Mouse (Mus musculus) liver, embryonic 15.5 days (tissue): ENCODE measurements around the gene Rpl12. TPM values are rescaled to one million over a fixed set of nuclear protein-coding genes. Genes with fewer than 3 reads are reported as not detected.
"Not testable (repeated sequence)": the region's sequence is repeated elsewhere in the genome, so short reads cannot be mapped to it uniquely, and the experiment has no call there.

Source experiments
- ATAC-seq: fragments of 200-750 bp; cut with Nextera tagmentation; 2 replicates; pipeline ENCODE4 v1.8.0; 2017; ENCODE audit warnings: moderate number of reproducible peaks, mild to moderate bottlenecking, moderate library complexity; ENCODE audit not compliant: insufficient read depth
- H3K27ac ChIP-seq: fragments of 300-500 bp; sonication (generic); replicated peaks from 2 replicates; pipeline ENCODE4 v1.5.1; 2015; ENCODE audit warnings: mild to moderate bottlenecking, inconsistent platforms
- H3K27me3 ChIP-seq: fragments of 300-500 bp; sonication (generic); 2 replicates; pipeline ENCODE4 v1.6.1; 2015; ENCODE audit warnings: mild to moderate bottlenecking, inconsistent platforms
- H3K36me3 ChIP-seq: fragments of 300-500 bp; sonication (generic); replicated peaks from 2 replicates; pipeline ENCODE4 v1.6.1; 2015; ENCODE audit warnings: moderate library complexity, mild to moderate bottlenecking, inconsistent platforms
- H3K4me1 ChIP-seq: fragments of 300-500 bp; sonication (generic); replicated peaks from 2 replicates; pipeline ENCODE4 v1.6.1; 2015; ENCODE audit warnings: inconsistent platforms
- H3K4me2 ChIP-seq: fragments of 300-500 bp; sonication (generic); 2 replicates; pipeline ENCODE4 v1.6.1; 2015; ENCODE audit warnings: moderate library complexity, mild to moderate bottlenecking, inconsistent platforms
- H3K4me3 ChIP-seq: fragments of 300-500 bp; sonication (generic); replicated peaks from 2 replicates; pipeline ENCODE4 v1.5.1; 2015; ENCODE audit warnings: mild to moderate bottlenecking, inconsistent platforms
- H3K9ac ChIP-seq: fragments of 300-500 bp; sonication (generic); 2 replicates; pipeline ENCODE4 v1.6.1; 2015; ENCODE audit warnings: moderate library complexity, mild to moderate bottlenecking, inconsistent platforms
- H3K9me3 ChIP-seq: fragments of 300-500 bp; sonication (generic); replicated peaks from 2 replicates; pipeline ENCODE4 v1.6.1; 2016; ENCODE audit warnings: inconsistent platforms
- WGBS: fragments of 180-500 bp; shearing (Covaris S2); methylation state at CpG from one replicate; pipeline ENCODE4 v1.1.7; 2015; ENCODE audit warnings: mixed read lengths; ENCODE audit not compliant: insufficient replicate concordance; 5-methylcytosine and 5-hydroxymethylcytosine counted together
- polyA plus RNA-seq: library from polyadenylated mRNA; unstranded; fragments of >200 nt; fragmentation: Nextera tagmentation; extraction: Ambion mirVana; gene quantifications from 2 replicates; pipeline ENCODE4 v1.2.1, GENCODE M21; 2015

Gene Rpl12
- polyA plus RNA-seq, 1 experiment from 2014 or later: 80.2 TPM

DNA sequence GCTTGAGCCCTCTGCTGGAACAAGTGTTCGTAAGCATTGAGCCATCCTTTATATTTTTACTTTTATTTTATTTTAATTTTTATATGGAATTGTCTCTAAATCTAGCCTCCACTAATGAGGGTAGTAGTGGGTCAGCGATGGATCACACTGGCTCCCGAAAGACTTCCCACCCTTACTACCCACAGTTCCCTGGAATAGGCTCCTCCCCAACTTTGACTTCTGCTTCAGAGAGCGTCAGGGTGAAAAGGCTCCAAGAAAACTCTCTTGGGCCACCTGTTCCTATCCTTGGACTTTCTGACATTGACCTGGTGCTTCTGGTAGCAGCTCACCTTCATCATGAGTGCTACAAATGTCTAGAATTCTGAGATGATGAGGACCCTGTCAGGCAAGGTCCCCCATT is 21.3 kb downstream of the Rpl12 start:
- Histone ChIP-seq H3K9me3 (no peaks in the 10 kb centered on the region), H3K4me3 (peak overlapping the region; percentile 79), H3K4me1 (peaks cover 55% of the 10 kb centered on the region), H3K27ac (no peak overlapping the region), H3K9ac (no peak overlapping the region; the same call in 1 of the 2 replicates), H3K36me3 (no peaks in the 10 kb centered on the region), H3K4me2 (peak overlapping the region; percentile 98), H3K27me3 (peaks cover 12% of the 10 kb centered on the region)
- WGBS: 7% methylated on average over 4 of the region's 4 CpGs
- ATAC-seq: no peak

DNA sequence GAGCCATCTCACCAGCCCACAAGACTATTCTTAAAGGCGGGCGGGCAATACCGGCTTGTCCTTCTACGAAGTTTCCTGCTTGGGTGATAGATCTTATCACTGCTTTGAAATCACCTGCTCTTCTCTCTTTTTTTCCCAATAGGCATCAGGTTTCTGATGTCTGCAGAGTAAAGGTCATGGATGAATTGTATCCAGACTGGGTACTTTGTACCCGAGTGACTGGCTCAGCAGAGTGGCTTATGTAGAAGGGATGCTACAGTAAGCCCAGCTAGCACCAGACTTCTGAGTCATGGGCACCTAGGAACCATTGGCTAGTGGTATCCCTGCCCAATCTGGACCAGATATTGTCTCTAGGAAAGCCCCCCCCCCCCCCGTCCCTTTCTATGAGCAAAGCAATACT is 22.3 kb downstream of the Rpl12 start:
- WGBS: 40% methylated on average over 6 of the region's 6 CpGs

DNA sequence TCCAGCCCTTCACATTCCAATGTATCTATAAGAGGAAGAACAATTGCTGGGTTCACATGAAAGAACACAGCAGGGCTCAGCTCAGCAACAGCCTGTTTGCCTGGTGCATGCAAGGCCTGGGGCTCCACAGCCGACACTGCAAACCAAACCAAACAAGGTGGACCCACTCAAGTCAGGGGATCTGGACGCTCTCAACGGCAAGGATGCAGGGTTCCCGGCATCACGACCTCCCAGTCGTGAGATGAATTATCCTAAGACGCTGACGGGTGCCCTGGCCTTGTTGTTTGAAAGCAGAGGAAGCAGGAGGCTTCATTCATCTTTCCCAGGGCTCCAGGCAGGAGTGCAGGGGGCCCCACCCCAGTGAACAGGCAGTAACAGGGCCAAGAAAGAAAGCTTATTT is 24.5 kb downstream of the Rpl12 start:
- Histone ChIP-seq H3K4me2 (no peak overlapping the region), H3K27me3 (peaks cover 12% of the 10 kb centered on the region), H3K4me1 (peaks cover 26% of the 10 kb centered on the region), H3K9ac (no peak overlapping the region), H3K36me3 (no peaks in the 10 kb centered on the region), H3K27ac (no peak overlapping the region), H3K4me3 (no peak overlapping the region), H3K9me3 (no peaks in the 10 kb centered on the region)
- 61% methylated on average over 8 of the region's 8 CpGs for WGBS
- no peak for ATAC-seq

More for the DNA sequence above, 22.3 kb downstream of the Rpl12 start:
- Histone ChIP-seq H3K9ac (no peak overlapping the region), H3K4me1 (peaks cover 46% of the 10 kb centered on the region), H3K4me3 (no peak overlapping the region), H3K27ac (no peak overlapping the region), H3K27me3 (peaks cover 12% of the 10 kb centered on the region), H3K36me3 (no peaks in the 10 kb centered on the region), H3K9me3 (no peaks in the 10 kb centered on the region), H3K4me2 (peak overlapping the region; percentile 98; the same call in 1 of the 2 replicates)
- ATAC-seq: no peak

DNA sequence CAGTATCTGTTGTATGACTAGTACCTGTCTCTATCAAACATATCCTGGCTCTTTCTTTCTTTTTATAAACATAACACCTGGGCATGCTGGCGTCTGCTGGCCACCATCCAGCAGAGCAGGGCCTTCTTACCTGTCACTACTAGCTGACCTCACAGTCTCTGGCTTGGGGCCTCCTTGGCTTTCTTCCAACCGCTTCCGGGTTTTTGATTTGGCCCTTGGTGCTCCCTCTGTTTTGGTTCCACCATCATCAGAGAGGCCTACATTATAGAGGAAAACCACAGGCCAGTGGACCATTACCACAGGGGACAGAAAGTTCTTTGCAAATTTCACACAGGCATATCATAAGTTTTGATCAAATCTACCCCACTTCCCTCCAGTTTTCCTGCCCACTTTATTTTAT is 28.0 kb downstream of the Rpl12 start:
- Histone ChIP-seq H3K9ac (no peak overlapping the region), H3K27me3 (peaks cover 6% of the 10 kb centered on the region), H3K4me3 (no peak overlapping the region), H3K36me3 (no peaks in the 10 kb centered on the region), H3K27ac (no peak overlapping the region), H3K4me1 (0 out of 2 replicates have a peak, but pooled peaks cover under 1% of the 10 kb centered on the region), H3K9me3 (no peaks in the 10 kb centered on the region), H3K4me2 (no peak overlapping the region)
- whole genome bisulfite sequencing: 45% methylated on average over 3 of the region's 3 CpGs
- no peak for ATAC-seq

DNA sequence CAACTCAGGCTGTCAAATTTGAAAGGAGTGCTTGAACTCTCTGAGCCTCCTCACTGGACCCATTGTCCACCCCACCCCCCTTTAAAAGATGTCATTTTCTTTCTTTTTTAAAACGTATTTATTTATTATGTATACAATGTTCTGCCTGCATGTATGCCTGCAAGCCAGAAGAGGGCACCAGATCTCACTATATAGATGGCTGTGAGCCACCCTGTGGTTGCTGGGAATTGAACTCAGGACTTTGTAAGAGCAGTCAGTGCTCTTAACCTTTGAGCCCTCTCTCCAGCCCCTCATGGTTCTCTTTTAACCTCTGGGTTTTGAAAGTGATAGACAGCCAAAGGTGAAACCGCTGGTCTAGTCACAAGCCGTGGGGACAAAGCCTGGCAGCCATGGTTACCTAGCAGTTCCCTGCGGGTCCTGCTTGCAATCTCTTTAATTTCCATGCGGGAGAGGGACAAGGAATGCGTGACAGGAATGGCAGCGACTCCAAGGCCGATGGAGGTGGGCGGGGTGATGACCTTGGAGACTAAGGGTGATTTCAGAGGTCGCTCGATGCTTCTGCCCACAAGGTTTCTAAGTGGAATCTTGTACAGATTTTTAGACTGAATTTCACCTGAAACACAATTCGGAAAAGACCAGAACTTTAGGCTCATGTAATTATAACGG is 28.9 kb downstream of the Rpl12 start:
- 53% methylated on average over 13 of the region's 13 CpGs for WGBS
- H3K9me3 ChIP-seq: no peaks in the 10 kb centered on the region
- no peak overlapping the region for H3K4me2 ChIP-seq
- peaks cover 4% of the 10 kb centered on the region; the same call in 1 of the 2 replicates for H3K27me3 ChIP-seq
- ATAC-seq: no peak
- no peak overlapping the region for H3K4me3 ChIP-seq
- H3K36me3 ChIP-seq: no peaks in the 10 kb centered on the region
- H3K27ac ChIP-seq: no peak overlapping the region
- no peaks in the 10 kb centered on the region for H3K4me1 ChIP-seq
- no peak overlapping the region for H3K9ac ChIP-seq

DNA sequence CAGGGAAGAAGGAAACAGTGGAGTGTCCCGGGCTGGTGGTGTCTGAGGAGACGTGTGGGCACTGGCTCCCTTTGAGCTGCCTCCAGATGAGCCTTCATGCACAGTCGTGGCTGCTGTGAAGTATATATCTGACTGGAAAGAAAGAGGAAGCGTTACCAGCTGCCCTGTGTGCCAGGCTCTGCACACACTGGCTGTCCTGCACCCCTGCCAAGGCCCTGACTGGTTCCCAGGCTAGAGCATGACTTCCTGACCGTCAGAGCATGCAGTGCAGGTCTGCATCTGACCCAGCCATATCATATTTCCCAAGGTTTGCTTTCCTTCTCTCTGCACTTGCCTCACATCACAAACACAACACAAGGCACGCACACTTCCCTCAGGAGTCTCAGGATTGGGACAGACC is 30.8 kb downstream of the Rpl12 start:
- Histone ChIP-seq H3K4me3 (no peak overlapping the region), H3K4me2 (no peak overlapping the region), H3K27ac (no peak overlapping the region), H3K27me3 (no peaks in the 10 kb centered on the region), H3K4me1 (no peaks in the 10 kb centered on the region), H3K9ac (no peak overlapping the region), H3K9me3 (no peaks in the 10 kb centered on the region), H3K36me3 (no peaks in the 10 kb centered on the region)
- ATAC-seq: no peak
- 45% methylated on average over 6 of the region's 6 CpGs for WGBS

DNA sequence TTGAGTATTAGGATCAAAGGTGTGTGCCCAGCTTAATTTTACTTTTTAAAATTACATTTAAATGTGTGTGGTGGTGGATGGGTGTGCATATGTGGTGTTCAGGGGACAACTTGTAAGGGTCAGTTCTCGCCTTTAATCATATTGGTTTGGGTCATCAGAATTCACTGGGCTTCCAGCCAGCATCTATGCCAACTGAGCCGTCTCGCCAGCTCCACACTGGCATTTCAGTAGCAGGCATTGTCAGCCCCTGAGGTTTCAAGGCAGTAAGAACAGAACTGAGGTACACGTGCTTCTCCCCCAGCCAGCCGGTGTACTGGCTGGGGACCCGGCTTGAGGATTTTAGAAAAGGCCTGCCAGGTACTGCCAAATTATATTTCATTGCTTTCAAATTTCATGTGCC is 35.7 kb downstream of the Rpl12 start:
- H3K4me3 ChIP-seq: no peak overlapping the region
- no peaks in the 10 kb centered on the region for H3K9me3 ChIP-seq
- 54% methylated on average over 6 of the region's 6 CpGs for WGBS
- H3K4me1 ChIP-seq: no peaks in the 10 kb centered on the region
- no peak overlapping the region for H3K4me2 ChIP-seq
- ATAC-seq: no peak
- H3K27me3 ChIP-seq: no peaks in the 10 kb centered on the region
- no peak overlapping the region for H3K27ac ChIP-seq
- H3K36me3 ChIP-seq: no peaks in the 10 kb centered on the region
- H3K9ac ChIP-seq: no peak overlapping the region

DNA sequence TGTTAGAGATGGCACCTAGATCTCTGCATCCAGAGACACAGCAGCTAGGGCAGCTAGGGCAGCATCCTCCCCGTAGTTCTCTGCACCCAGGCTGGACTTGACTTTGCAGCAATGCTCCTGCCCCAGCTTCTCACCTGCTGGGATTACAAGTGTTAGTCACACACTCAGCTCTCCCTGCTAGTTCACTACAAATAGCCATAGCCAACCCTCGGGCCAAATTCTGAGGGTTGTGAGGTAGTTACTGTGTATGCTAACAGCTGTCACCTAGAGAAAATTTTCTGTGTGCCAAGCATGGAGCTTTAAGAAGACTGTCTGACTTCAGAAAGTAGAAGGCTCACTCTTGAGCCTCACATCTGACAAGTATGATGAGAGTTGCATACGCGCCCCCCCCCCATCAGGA is 36.4 kb downstream of the Rpl12 start:
- 64% methylated on average over 4 of the region's 4 CpGs for WGBS

DNA sequence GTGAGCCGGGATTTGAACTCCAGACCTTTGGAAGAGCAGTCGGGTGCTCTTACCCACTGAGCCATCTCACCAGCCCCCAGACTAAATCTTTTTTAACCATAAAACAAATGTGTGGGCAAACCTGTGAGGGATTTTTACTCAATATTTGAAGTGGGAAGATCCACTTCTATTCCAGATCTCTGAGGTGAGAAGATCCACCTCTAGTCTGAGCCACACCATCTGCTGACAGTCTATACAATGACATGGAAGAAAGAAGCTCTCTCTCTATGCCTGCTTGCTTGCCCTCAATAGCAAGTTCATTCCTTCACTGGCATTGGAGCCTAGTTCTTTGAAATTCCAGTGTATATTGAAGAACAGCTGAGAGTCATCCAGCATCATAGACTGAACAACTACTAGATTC is 38.4 kb downstream of the Rpl12 start:
- Histone ChIP-seq H3K9ac (no peak overlapping the region), H3K9me3 (no peaks in the 10 kb centered on the region), H3K4me2 (no peak overlapping the region), H3K4me3 (no peak overlapping the region), H3K4me1 (no peaks in the 10 kb centered on the region), H3K27me3 (no peaks in the 10 kb centered on the region), H3K27ac (no peak overlapping the region), H3K36me3 (no peaks in the 10 kb centered on the region)
- no peak for ATAC-seq
- 62% methylated on average over 2 of the region's 2 CpGs for WGBS

More for the DNA sequence above, 36.4 kb downstream of the Rpl12 start:
- Histone ChIP-seq H3K4me3 (no peak overlapping the region), H3K27me3 (no peaks in the 10 kb centered on the region), H3K9me3 (no peaks in the 10 kb centered on the region), H3K36me3 (no peaks in the 10 kb centered on the region), H3K4me1 (no peaks in the 10 kb centered on the region), H3K4me2 (no peak overlapping the region), H3K27ac (no peak overlapping the region), H3K9ac (no peak overlapping the region)
- ATAC-seq: no peak

DNA sequence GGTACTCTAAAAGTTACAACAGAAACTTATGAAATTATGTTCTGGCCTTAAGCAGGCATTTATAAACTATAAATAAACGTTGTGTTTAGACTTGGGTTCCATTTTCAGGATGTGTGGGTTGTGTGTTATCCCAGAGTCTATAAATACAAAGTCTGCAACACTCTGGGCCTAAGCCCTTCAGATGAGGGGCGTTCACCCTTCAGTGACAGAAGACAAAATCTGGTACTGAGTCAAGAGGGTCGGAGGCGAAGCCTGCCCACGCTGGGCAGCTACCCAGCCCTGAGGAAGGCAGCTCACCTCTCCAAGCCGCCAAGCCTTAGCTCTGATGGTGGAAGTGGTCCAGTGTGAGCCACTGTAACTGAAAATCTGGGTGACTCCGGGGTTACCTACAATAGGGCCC is 40.8 kb downstream of the Rpl12 start:
- Histone ChIP-seq H3K36me3 (no peaks in the 10 kb centered on the region), H3K4me1 (no peaks in the 10 kb centered on the region), H3K27ac (no peak overlapping the region), H3K9me3 (no peaks in the 10 kb centered on the region), H3K4me2 (no peak overlapping the region), H3K27me3 (no peaks in the 10 kb centered on the region), H3K9ac (no peak overlapping the region), H3K4me3 (no peak overlapping the region)
- no peak for ATAC-seq
- WGBS: 68% methylated on average over 7 of the region's 7 CpGs

DNA sequence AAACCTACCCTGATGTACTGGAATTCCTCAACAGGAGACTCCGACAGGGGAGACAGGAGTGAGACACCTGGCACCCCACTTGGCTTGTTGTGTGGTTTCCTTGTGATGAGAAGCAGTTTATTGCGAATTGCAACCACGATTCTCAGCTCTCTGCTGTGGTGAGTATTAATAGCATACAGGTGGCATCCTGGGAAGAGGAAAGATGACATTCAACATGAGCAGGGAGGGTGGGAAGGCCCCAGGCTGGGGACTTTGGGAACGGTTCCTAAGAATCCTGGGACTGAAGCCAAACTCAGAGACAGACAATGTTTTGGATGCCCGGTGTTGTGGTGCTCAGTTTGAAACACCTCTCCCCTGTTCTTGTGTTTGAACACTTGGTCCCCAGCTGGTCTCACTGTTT is 43.7 kb downstream of the Rpl12 start:
- no peak overlapping the region for H3K27ac ChIP-seq
- H3K9ac ChIP-seq: no peak overlapping the region
- WGBS: 55% methylated on average over 5 of the region's 5 CpGs
- no peaks in the 10 kb centered on the region for H3K9me3 ChIP-seq
- no peaks in the 10 kb centered on the region for H3K27me3 ChIP-seq
- ATAC-seq: no peak
- no peaks in the 10 kb centered on the region for H3K4me1 ChIP-seq
- no peaks in the 10 kb centered on the region for H3K36me3 ChIP-seq
- H3K4me3 ChIP-seq: no peak overlapping the region
- H3K4me2 ChIP-seq: no peak overlapping the region

DNA sequence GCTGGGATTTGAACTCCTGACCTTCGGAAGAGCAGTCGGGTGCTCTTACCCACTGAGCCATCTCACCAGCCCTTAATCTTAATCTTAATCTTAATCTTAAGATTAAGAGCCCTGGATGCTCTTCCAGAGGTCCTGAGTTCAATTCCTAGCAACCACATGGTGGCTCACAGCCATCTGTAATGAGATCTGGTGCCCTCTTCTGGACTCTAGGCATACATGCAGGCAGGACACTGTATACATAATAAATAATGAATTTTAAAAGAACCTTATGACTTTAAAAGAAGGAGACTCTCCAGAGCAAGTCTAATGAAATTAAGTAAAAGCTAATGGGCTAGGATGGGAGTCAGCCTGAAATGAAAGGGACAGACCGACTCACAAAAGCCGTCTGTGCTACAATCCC is 47.7 kb downstream of the Rpl12 start:
- H3K9me3 ChIP-seq, ATAC-seq, H3K4me3 ChIP-seq, H3K27ac ChIP-seq, H3K27me3 ChIP-seq, H3K9ac ChIP-seq, H3K36me3 ChIP-seq, H3K4me1 ChIP-seq, H3K4me2 ChIP-seq: not testable (repeated sequence)
- 66% methylated on average over 4 of the region's 4 CpGs for WGBS
